Mouse (Mus musculus): ENCODE data around the gene Slc8a2. TPM values are rescaled to one million over a fixed set of nuclear protein-coding genes. Genes with fewer than 3 reads are reported as not detected.
A peak's percentile ranks its signal among the peaks of the same experiment; 100 is the strongest.

The Slc8a2 gene
- polyA plus RNA-seq, 1 experiment: 0.02 TPM

DNA sequence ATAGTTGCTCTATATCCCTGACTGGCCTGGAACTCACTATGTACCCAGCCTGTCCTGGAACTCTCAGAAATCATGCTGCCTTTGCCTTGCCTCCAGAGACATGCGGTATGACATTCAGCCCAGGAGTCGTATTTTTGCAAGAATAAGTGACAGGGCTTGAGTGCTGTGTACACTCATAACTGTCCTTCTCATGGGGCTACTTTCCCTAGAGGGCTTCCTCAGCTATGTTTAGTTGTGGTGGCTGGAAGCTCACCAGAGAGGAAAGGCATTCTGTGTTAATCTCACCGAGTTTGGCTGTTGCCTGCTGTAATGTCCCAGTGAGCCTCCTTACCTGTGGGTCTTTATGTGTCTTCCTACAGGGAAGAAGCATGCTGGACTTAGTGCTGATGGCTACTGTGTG is 35.0 kb upstream of the Slc8a2 start:
- Histone ChIP-seq H3ac (ENCODE audit: control insufficient read depth, insufficient read length) (no peak overlapping the region), H3K79me2 (ENCODE audit: control insufficient read depth, insufficient read depth) (peaks cover 9% of the 10 kb centered on the region), H3K27me3 (ENCODE audit: control insufficient read depth, insufficient read depth, insufficient read length) (peaks cover 36% of the 10 kb centered on the region), H3K36me3 (ENCODE audit: control insufficient read depth, insufficient read depth) (no peaks in the 10 kb centered on the region), H3K4me2 (ENCODE audit: low read depth) (no peak overlapping the region), H3K4me3 (no peak overlapping the region)
- no peak for TF ChIP-seq TCF12 (IDR thresholded peaks at IDR 0.05; ENCODE audit: insufficient read depth, poor library complexity, severe bottlenecking)

GRCm38 (mm10) chr7:16098021-16099017 is 31.3 kb upstream of the Slc8a2 start, which contains the start of gene Napa:
Gene Napa (plus strand): TSS chr7:16098458.
- Histone ChIP-seq H3ac (ENCODE audit: control insufficient read depth, insufficient read length) (peak within 1 kb of the TSS; percentile 92), H3K36me3 (ENCODE audit: control insufficient read depth, insufficient read depth) (no peaks in the 10 kb centered on the region), H3K4me3 (peak within 1 kb of the TSS; percentile 91), H3K4me2 (ENCODE audit: low read depth) (peak within 1 kb of the TSS; percentile 98), H3K27me3 (ENCODE audit: control insufficient read depth, insufficient read depth, insufficient read length) (peaks cover 22% of the 10 kb centered on the region), H3K79me2 (ENCODE audit: control insufficient read depth, insufficient read depth) (peaks cover 39% of the 10 kb centered on the region)
- TF ChIP-seq POLR2AphosphoS2 (IDR thresholded peaks at IDR 0.05; ENCODE audit: insufficient read length, low read depth) (peak; percentile 98), MYOD1 (IDR thresholded peaks at IDR 0.05; ENCODE audit: control insufficient read depth in 1 of 3, insufficient read length in 2 of 3, low read depth in 2 of 3) (peak in 2 of 3 experiments; percentile 60 to 74), REST (IDR thresholded peaks at IDR 0.05; ENCODE audit: insufficient read depth, insufficient read length) (peak; percentile 43), MAX (IDR thresholded peaks at IDR 0.05; ENCODE audit: low read depth) (no peak), TCF12 (IDR thresholded peaks at IDR 0.05; ENCODE audit: insufficient read depth, poor library complexity, severe bottlenecking) (no peak), CEBPB (IDR thresholded peaks at IDR 0.05; ENCODE audit: insufficient read depth, poor library complexity, severe bottlenecking) (no peak), POLR2A (IDR thresholded peaks at IDR 0.05; ENCODE audit: insufficient read length, low read depth) (peak; percentile 100), SRF (IDR thresholded peaks at IDR 0.05; ENCODE audit: control insufficient read depth, insufficient read length, low read depth) (no peak), USF1 (IDR thresholded peaks at IDR 0.05; ENCODE audit: low read depth) (peak; percentile 92), MYOG (IDR thresholded peaks at IDR 0.05; ENCODE audit: control insufficient read depth in 1 of 3, insufficient read depth in 1 of 3, insufficient read length in 2 of 3, low read depth in 2 of 3) (peak in 2 of 3 experiments; percentile 78 to 79), E2F4 (IDR thresholded peaks at IDR 0.05; ENCODE audit: insufficient read depth) (no peak), TCF3 (IDR thresholded peaks at IDR 0.05; ENCODE audit: insufficient read length, low read depth) (no peak)

DNA sequence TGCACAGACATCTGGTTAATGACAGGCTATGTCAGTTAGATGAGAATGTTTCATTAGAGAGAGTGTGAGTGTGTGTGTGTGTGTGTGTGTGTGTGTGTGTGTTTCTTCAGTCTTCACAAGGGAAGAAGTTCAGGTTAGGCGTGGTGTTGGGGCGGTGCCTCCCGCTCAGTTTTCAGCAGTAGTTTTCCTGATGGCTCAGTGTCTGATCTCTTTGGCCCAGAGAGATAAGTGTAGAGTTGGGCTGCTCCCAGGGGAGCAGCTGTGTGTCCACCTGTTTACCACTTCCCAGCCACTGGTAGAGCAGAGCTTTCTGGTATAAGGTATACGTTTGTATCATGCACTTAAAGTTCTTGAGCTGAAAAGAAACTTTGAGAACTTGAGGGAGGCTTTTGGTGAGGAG is 29.7 kb upstream of the Slc8a2 start:
- peak overlapping the region; percentile 91 for H3K4me3 ChIP-seq
- peaks cover 15% of the 10 kb centered on the region for H3K27me3 ChIP-seq (ENCODE audit: control insufficient read depth, insufficient read depth, insufficient read length)
- no peaks in the 10 kb centered on the region for H3K36me3 ChIP-seq (ENCODE audit: control insufficient read depth, insufficient read depth)
- peak overlapping the region; percentile 92 for H3ac ChIP-seq (ENCODE audit: control insufficient read depth, insufficient read length)
- H3K79me2 ChIP-seq (ENCODE audit: control insufficient read depth, insufficient read depth): peaks cover 49% of the 10 kb centered on the region
- peak overlapping the region; percentile 98 for H3K4me2 ChIP-seq (ENCODE audit: low read depth)
- TF ChIP-seq MYOD1 (IDR thresholded peaks at IDR 0.05; ENCODE audit: control insufficient read depth in 1 of 3, insufficient read length in 2 of 3, low read depth in 2 of 3): peak in 1 of 3 experiments; percentile 26
- no peak for TF ChIP-seq TCF12 (IDR thresholded peaks at IDR 0.05; ENCODE audit: insufficient read depth, poor library complexity, severe bottlenecking)

DNA sequence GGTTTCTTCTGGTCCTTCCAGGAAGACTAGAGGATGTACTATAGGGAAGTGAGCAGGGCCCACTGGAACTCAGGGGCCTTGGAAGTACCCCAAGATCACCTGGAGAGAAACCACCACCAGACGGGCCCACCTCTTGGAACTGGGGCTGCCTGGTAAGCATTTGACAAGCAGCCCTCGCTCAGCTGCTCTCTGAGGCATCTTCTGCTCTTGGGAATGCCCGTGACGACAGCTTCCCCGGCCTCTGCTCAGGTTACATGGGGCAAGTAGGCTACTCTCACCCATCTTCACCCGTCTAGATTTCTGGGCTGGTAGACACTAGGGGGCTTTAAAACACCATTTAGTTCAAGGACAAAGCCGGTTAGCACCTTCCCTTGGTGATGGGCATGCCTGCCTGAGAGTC is 28.5 kb upstream of the Slc8a2 start:
- H3ac ChIP-seq (ENCODE audit: control insufficient read depth, insufficient read length): no peak overlapping the region
- peaks cover 61% of the 10 kb centered on the region for H3K79me2 ChIP-seq (ENCODE audit: control insufficient read depth, insufficient read depth)
- no peaks in the 10 kb centered on the region for H3K36me3 ChIP-seq (ENCODE audit: control insufficient read depth, insufficient read depth)
- no peak overlapping the region for H3K4me3 ChIP-seq
- H3K27me3 ChIP-seq (ENCODE audit: control insufficient read depth, insufficient read depth, insufficient read length): peaks cover 5% of the 10 kb centered on the region
- no peak overlapping the region for H3K4me2 ChIP-seq (ENCODE audit: low read depth)
- TF ChIP-seq MYOG (IDR thresholded peaks at IDR 0.05; ENCODE audit: control insufficient read depth in 1 of 3, insufficient read depth in 1 of 3, insufficient read length in 2 of 3, low read depth in 2 of 3) (peak in 1 of 3 experiments; percentile 26), E2F4 (IDR thresholded peaks at IDR 0.05; ENCODE audit: insufficient read depth) (no peak)

- H3K27me3 ChIP-seq (ENCODE audit: control insufficient read depth, insufficient read depth, insufficient read length): no peaks in the 10 kb centered on the region
- no peak overlapping the region for H3K4me2 ChIP-seq (ENCODE audit: low read depth)
- TF ChIP-seq USF1 (IDR thresholded peaks at IDR 0.05; ENCODE audit: low read depth) (no peak), MYOG (IDR thresholded peaks at IDR 0.05; ENCODE audit: control insufficient read depth in 1 of 3, insufficient read depth in 1 of 3, insufficient read length in 2 of 3, low read depth in 2 of 3) (peak in 1 of 3 experiments; percentile 27), E2F4 (IDR thresholded peaks at IDR 0.05; ENCODE audit: insufficient read depth) (no peak), CEBPB (IDR thresholded peaks at IDR 0.05; ENCODE audit: insufficient read depth, poor library complexity, severe bottlenecking) (no peak), MYOD1 (IDR thresholded peaks at IDR 0.05; ENCODE audit: control insufficient read depth in 1 of 3, insufficient read length in 2 of 3, low read depth in 2 of 3) (peak in 1 of 3 experiments; percentile 27)
- H3ac ChIP-seq (ENCODE audit: control insufficient read depth, insufficient read length): no peak overlapping the region
- H3K4me3 ChIP-seq: no peak overlapping the region
- no peaks in the 10 kb centered on the region for H3K36me3 ChIP-seq (ENCODE audit: control insufficient read depth, insufficient read depth)
- H3K79me2 ChIP-seq (ENCODE audit: control insufficient read depth, insufficient read depth): peaks cover 66% of the 10 kb centered on the region
Measured at GRCm38 (mm10) chr7:16101726-16102475, 27.7 kb upstream of the Slc8a2 start.

Measured in myocyte (in vitro differentiated cells).